Mouse (Mus musculus) liver, embryonic 12.5 days (tissue): ENCODE measurements around the gene Edn1. TPM values are rescaled to one million over a fixed set of nuclear protein-coding genes. Genes with fewer than 3 reads are reported as not detected.

ENCODE experiments used
- ATAC-seq: fragments of 200-750 bp; cut with Nextera tagmentation; 2 replicates; pipeline ENCODE4 v1.8.0; 2017; ENCODE audit warnings: moderate number of reproducible peaks, mild to moderate bottlenecking, moderate library complexity
- H3K27ac ChIP-seq: fragments of 300-500 bp; sonication (generic); 2 replicates; pipeline ENCODE4 v1.5.1; 2016; ENCODE audit warnings: mild to moderate bottlenecking
- H3K27me3 ChIP-seq: fragments of 300-500 bp; sonication (generic); replicated peaks from 2 replicates; pipeline ENCODE4 v1.6.1; 2016; ENCODE audit warnings: mild to moderate bottlenecking, moderate library complexity
- H3K36me3 ChIP-seq: fragments of 300-500 bp; sonication (generic); 2 replicates; pipeline ENCODE4 v1.6.1; 2016; ENCODE audit warnings: mild to moderate bottlenecking, moderate library complexity
- H3K4me1 ChIP-seq: fragments of 300-500 bp; sonication (generic); 2 replicates; pipeline ENCODE4 v1.6.1; 2016
- H3K4me2 ChIP-seq: fragments of 300-500 bp; sonication (generic); 2 replicates; pipeline ENCODE4 v1.6.1; 2016; ENCODE audit warnings: mild to moderate bottlenecking, moderate library complexity
- H3K4me3 ChIP-seq: fragments of 300-500 bp; sonication (generic); 2 replicates; pipeline ENCODE4 v1.5.1; 2016; ENCODE audit warnings: mild to moderate bottlenecking, moderate library complexity
- H3K9ac ChIP-seq: fragments of 300-500 bp; sonication (generic); 2 replicates; pipeline ENCODE4 v1.6.1; 2016; ENCODE audit warnings: mild to moderate bottlenecking, moderate library complexity
- H3K9me3 ChIP-seq: fragments of 300-500 bp; sonication (generic); replicated peaks from 2 replicates; pipeline ENCODE4 v1.6.1; 2016; ENCODE audit warnings: mild to moderate bottlenecking, moderate library complexity
- WGBS: fragments of 180-500 bp; shearing (Covaris S2); methylation state at CpG from one replicate; pipeline ENCODE4 v1.1.7; 2016; ENCODE audit not compliant: insufficient replicate concordance; 5-methylcytosine and 5-hydroxymethylcytosine counted together
- polyA plus RNA-seq: library from polyadenylated mRNA; unstranded; fragments of >200 nt; fragmentation: Nextera tagmentation; extraction: Ambion mirVana; gene quantifications from 2 replicates; pipeline ENCODE4 v1.2.1, GENCODE M21; 2016

The Edn1 gene
- polyA plus RNA-seq, 1 experiment from 2014 or later, result 0.67 TPM

GRCm38 (mm10) chr13:42298766-42299165, 2.5 kb upstream of the Edn1 start:
- Histone ChIP-seq H3K36me3 (no peaks in the 10 kb centered on the region), H3K27me3 (peaks cover 53% of the 10 kb centered on the region), H3K9me3 (no peaks in the 10 kb centered on the region), H3K9ac (no peak overlapping the region), H3K4me3 (no peak overlapping the region), H3K4me1 (peaks cover 10% of the 10 kb centered on the region; the same call in 1 of the 2 replicates), H3K4me2 (no peak overlapping the region), H3K27ac (no peak overlapping the region)
- no peak for ATAC-seq

GRCm38 (mm10) chr13:42300567-42300966, 709 bp upstream of the Edn1 start:
- H3K9me3 ChIP-seq, result no peaks in the 10 kb centered on the region
- WGBS, result 6% methylated on average over 11 of the region's 11 CpGs
- H3K4me2 ChIP-seq, result peak overlapping the region; percentile 59
- peak overlapping the region; percentile 32; the same call in 1 of the 2 replicates for H3K4me3 ChIP-seq
- H3K27me3 ChIP-seq, result peaks cover 70% of the 10 kb centered on the region
- H3K27ac ChIP-seq, result no peak overlapping the region
- H3K9ac ChIP-seq, result no peak overlapping the region
- ATAC-seq, result no peak
- no peaks in the 10 kb centered on the region for H3K36me3 ChIP-seq
- H3K4me1 ChIP-seq, result peaks cover 10% of the 10 kb centered on the region; the same call in 1 of the 2 replicates

GRCm38 (mm10) chr13:42301961-42302861, 935 bp downstream of the Edn1 start:
- ATAC-seq, result no peak
- H3K4me3 ChIP-seq, result peak overlapping the region; percentile 32
- peaks cover 84% of the 10 kb centered on the region for H3K27me3 ChIP-seq
- WGBS, result 29% methylated on average over 27 of the region's 27 CpGs
- peak overlapping the region; percentile 59 for H3K4me2 ChIP-seq
- H3K27ac ChIP-seq, result no peak overlapping the region
- H3K4me1 ChIP-seq, result peaks cover 10% of the 10 kb centered on the region; the same call in 1 of the 2 replicates
- no peaks in the 10 kb centered on the region for H3K36me3 ChIP-seq
- H3K9ac ChIP-seq, result no peak overlapping the region
- no peaks in the 10 kb centered on the region for H3K9me3 ChIP-seq

GRCm38 (mm10) chr13:42303180-42303929, 2.1 kb downstream of the Edn1 start:
- H3K4me3 ChIP-seq, result no peak overlapping the region

GRCm38 (mm10) chr13:42304139-42304538, 2.9 kb downstream of the Edn1 start:
- no peak overlapping the region for H3K4me3 ChIP-seq
- no peak overlapping the region for H3K4me2 ChIP-seq
- H3K27me3 ChIP-seq, result peaks cover 77% of the 10 kb centered on the region
- H3K9ac ChIP-seq, result no peak overlapping the region
- ATAC-seq, result no peak
- H3K27ac ChIP-seq, result no peak overlapping the region
- no peaks in the 10 kb centered on the region for H3K36me3 ChIP-seq
- 72% methylated on average over 8 of the region's 8 CpGs for WGBS
- peaks cover 10% of the 10 kb centered on the region; the same call in 1 of the 2 replicates for H3K4me1 ChIP-seq
- no peaks in the 10 kb centered on the region for H3K9me3 ChIP-seq

More at GRCm38 (mm10) chr13:42303180-42303929, 2.1 kb downstream of the Edn1 start:
- Histone ChIP-seq H3K27me3 (peaks cover 84% of the 10 kb centered on the region), H3K36me3 (no peaks in the 10 kb centered on the region), H3K4me1 (peaks cover 10% of the 10 kb centered on the region; the same call in 1 of the 2 replicates), H3K9me3 (no peaks in the 10 kb centered on the region), H3K9ac (no peak overlapping the region), H3K4me2 (no peak overlapping the region), H3K27ac (no peak overlapping the region)
- 43% methylated on average over 11 of the region's 11 CpGs for WGBS
- ATAC-seq, result no peak

GRCm38 (mm10) chr13:42306870-42307800, 5.9 kb downstream of the Edn1 start:
- peaks cover 47% of the 10 kb centered on the region for H3K27me3 ChIP-seq
- 59% methylated on average over 14 of the region's 14 CpGs for WGBS
- no peaks in the 10 kb centered on the region; the same call in 1 of the 2 replicates for H3K4me1 ChIP-seq
- H3K36me3 ChIP-seq, result no peaks in the 10 kb centered on the region
- H3K9me3 ChIP-seq, result no peaks in the 10 kb centered on the region
- no peak overlapping the region for H3K4me3 ChIP-seq
- no peak overlapping the region for H3K4me2 ChIP-seq
- no peak overlapping the region for H3K27ac ChIP-seq
- H3K9ac ChIP-seq, result no peak overlapping the region
- no peak for ATAC-seq

- 78% methylated on average over 16 of the region's 16 CpGs for WGBS
- H3K27me3 ChIP-seq, result peaks cover 33% of the 10 kb centered on the region
- no peaks in the 10 kb centered on the region for H3K9me3 ChIP-seq
- H3K4me2 ChIP-seq, result no peak overlapping the region
- no peaks in the 10 kb centered on the region for H3K4me1 ChIP-seq
- no peaks in the 10 kb centered on the region for H3K36me3 ChIP-seq
- no peak overlapping the region for H3K9ac ChIP-seq
- ATAC-seq, result no peak
- H3K4me3 ChIP-seq, result no peak overlapping the region
- H3K27ac ChIP-seq, result no peak overlapping the region
Observed at GRCm38 (mm10) chr13:42308368-42309103, 7.3 kb downstream of the Edn1 start.

- WGBS, result 33% methylated on average over 11 of the region's 11 CpGs
- ATAC-seq, result no peak
- Histone ChIP-seq H3K9ac (no peak overlapping the region), H3K4me2 (no peak overlapping the region), H3K27ac (no peak overlapping the region), H3K36me3 (no peaks in the 10 kb centered on the region), H3K27me3 (peaks cover 20% of the 10 kb centered on the region), H3K9me3 (no peaks in the 10 kb centered on the region), H3K4me1 (no peaks in the 10 kb centered on the region), H3K4me3 (no peak overlapping the region)
Observed at GRCm38 (mm10) chr13:42309804-42310203, 8.5 kb downstream of the Edn1 start.

- no peaks in the 10 kb centered on the region for H3K9me3 ChIP-seq
- H3K4me2 ChIP-seq, result no peak overlapping the region
- WGBS, result 41% methylated on average over 1 of the region's 1 CpGs
- H3K36me3 ChIP-seq, result no peaks in the 10 kb centered on the region
- no peak for ATAC-seq
- no peak overlapping the region for H3K9ac ChIP-seq
- no peak overlapping the region for H3K27ac ChIP-seq
- H3K4me3 ChIP-seq, result no peak overlapping the region
- H3K4me1 ChIP-seq, result no peaks in the 10 kb centered on the region
- H3K27me3 ChIP-seq, result no peaks in the 10 kb centered on the region
Observed at GRCm38 (mm10) chr13:42315628-42316027, 14.4 kb downstream of the Edn1 start.

GRCm38 (mm10) chr13:42317808-42318207, 16.5 kb downstream of the Edn1 start:
- Histone ChIP-seq H3K4me2 (no peak overlapping the region), H3K4me1 (no peaks in the 10 kb centered on the region), H3K9me3 (no peaks in the 10 kb centered on the region), H3K4me3 (no peak overlapping the region), H3K36me3 (no peaks in the 10 kb centered on the region), H3K27me3 (no peaks in the 10 kb centered on the region), H3K9ac (no peak overlapping the region), H3K27ac (no peak overlapping the region)
- ATAC-seq, result no peak
- 89% methylated on average over 4 of the region's 4 CpGs for WGBS

GRCm38 (mm10) chr13:42328576-42328975, 27.3 kb downstream of the Edn1 start:
- Histone ChIP-seq H3K27me3 (no peaks in the 10 kb centered on the region), H3K9me3 (no peaks in the 10 kb centered on the region), H3K36me3 (no peaks in the 10 kb centered on the region), H3K9ac (no peak overlapping the region), H3K4me1 (no peaks in the 10 kb centered on the region), H3K27ac (no peak overlapping the region), H3K4me3 (no peak overlapping the region), H3K4me2 (no peak overlapping the region)
- WGBS, result 34% methylated on average over 2 of the region's 2 CpGs
- no peak for ATAC-seq
